Mouse (Mus musculus): ENCODE data around the gene Cald1.

Cald1 gene

GRCm38 (mm10) chr6:34721740-34722139, 123.4 kb downstream of the Cald1 start:
- DNase-seq = no peak

- DNase-seq = no peak
Measured at GRCm38 (mm10) chr6:34722660-34723059, 124.4 kb downstream of the Cald1 start.

DNA sequence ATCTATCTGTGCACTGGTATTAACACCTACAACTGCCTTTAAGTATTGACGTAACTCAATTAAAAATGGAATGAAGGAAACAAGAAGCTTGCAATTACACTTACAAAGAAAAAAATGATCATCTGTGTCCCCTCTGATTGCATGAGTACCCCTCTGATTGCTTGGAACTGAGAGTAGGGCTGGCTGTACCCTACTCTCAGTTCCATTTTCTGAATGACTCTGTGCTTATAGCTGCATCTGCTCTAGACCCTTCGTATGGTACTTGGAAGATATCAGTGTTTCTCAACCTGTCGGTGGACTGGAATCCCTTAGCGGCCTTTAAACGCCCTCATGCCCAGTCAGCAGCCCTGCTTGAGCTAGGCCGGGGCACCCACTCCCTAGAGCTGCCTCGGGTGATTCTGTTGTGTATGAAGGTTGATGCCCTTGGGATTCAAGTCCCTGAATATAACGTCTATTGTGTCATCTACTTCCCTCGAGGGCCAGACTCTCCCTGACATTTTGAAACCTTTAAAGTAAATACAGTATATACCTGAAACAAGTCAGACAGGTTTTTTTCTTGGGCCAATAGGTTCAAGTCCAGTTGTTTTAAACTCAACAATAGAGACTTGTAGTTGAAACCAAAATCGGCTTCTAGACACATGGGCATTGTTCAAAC, 125.1 kb downstream of the Cald1 start:
- DNase-seq = no peak

- no peak for DNase-seq
Measured at GRCm38 (mm10) chr6:34725660-34726059, 127.4 kb downstream of the Cald1 start.

DNA sequence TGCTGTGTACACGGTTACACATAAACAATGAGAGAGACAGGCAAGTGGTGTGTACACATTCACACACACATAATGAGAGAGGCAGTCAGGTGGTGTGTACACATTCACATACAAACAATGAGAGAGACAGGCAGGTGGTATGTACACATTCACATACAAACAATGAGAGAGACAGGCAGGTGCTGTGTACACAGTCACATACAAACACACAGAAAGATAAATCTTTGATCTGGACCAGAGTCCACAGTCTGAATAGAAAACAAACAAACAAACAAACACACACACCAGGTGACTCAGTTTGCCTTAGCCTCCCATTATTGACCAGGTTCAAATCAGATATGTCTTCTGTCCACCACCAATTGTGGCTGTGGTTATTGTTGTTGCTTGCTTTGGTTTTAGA, 127.8 kb downstream of the Cald1 start:
- DNase-seq = no peak

- DNase-seq = no peak
Measured at GRCm38 (mm10) chr6:34727316-34727983, 129.2 kb downstream of the Cald1 start.

DNA sequence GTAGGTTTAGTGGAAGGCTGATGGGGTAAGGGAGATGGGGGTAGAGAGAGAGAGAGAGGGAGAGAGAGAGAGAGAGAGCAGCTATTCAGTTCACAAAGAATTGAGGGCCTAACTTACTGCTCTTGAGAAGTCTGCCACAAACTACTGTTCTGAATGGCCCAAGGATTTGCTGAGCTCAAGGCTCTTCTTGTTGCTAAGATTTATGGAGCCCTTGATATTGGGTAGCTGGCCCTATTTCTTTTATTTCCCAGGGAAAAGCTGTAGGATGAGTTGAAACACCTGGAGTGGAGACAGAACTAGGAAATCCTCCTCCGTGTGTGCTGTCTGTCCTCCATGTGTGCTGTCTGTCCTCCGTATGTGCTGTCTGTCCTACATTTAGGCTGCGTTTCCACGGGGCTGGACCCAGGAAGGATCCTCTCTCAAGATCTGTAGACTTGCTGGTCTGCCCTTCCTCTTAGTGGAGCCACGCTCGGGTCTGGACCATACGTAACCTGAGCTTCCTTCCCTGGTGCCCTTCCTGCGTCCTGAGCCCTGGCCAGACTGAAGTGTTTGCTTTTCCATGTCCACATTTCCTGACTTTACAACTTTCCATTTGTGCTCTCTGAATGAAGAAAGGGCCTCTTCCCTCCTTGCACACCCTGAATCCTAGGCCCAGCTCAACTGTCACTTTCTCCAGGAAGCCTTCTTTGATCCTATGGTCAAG, 131.3 kb downstream of the Cald1 start:
- no peak for DNase-seq

- no peak for DNase-seq
Measured at GRCm38 (mm10) chr6:34731007-34731406, 132.7 kb downstream of the Cald1 start.

DNA sequence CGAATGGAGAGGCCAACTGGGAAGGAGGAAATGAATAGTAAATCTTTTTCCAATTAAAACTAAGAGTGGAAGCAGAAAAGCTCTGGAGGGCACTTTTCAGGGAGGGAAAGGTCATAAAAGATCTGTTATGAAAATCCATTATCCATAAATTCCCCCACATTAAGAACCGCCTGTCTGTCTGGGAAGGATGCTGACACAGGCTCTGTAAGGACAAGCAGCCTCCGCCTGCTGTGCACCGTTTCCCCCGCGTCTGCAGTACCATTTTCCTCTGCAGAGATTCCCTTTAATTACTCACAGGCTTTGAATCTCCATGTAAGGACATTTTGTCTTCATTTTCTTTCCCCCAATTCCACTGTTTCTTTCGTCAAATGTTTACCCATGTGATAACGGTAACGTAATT, 133.2 kb downstream of the Cald1 start:
- no peak for DNase-seq

DNA sequence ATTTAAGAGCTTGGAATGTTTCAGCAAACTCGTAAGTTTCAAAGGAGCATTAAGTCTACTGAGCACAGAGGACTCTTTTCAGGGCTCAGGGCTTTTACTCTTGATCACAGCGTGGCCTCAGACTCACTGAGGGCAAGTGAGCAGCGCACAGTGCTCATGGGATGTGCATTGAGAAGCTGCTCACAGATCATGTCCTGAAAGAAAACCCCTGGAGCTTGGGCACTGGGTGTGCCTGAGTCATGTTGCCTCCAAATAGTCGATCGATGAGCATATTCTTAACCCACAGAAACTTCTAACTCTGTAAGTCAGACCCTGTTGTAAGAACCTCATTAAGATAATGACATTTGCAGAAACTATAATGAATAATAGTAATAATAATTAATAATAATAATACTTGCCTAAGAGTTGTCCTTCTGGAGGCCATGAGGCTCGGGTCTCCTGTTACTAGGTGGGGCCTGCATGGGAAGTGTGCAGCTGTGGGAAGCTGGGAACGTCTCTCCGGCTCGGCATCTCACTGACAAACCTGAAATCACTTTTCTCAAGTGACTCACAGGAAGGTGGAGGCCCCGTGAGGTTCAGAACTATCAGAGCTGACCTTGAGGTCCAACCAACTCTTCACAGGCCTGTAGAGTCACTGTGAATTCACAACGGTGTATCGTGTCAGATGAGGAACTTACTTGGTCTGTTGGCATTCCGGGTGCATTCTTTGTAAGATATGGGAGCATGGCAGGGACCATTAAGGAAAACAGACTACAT, 136.8 kb downstream of the Cald1 start:
- no peak for DNase-seq

DNA sequence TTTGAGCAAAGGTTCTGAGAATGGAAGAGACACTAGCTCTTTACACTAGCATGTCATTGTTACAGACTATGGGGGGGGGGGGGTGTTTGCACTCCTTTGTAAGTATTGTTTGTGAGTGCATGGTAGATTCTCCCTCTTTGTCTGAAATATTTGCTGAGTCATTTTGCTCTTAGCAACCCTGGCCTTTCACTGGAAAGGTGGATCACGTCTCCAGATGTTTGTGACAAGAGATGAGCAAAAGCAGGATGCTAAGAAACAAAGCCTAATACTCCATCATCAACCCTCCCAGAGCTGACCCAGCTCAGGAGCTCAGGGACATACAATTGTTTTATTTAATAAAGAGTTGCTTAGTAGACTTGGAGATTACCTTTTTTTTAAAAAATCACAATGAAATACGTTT, 138.6 kb downstream of the Cald1 start:
- DNase-seq = no peak

DNA sequence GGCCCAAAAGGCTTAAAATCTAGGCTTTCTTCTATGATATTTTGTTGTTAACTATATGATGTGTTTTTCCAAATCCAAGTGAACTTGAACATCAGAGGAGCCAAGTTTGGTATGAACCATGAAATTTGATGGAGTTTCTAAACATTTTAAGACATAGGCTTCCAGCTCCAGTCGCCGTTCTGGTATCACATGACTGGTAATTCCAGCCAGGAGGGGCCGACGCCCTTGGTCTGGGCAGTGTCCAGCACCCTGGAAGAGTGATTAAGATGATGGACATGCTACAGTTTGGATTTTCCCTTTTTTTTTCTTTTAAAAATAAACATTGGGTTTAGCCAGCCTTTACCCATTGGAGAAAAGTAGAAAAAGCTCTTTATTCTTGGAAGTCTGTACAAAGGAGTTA, 145.6 kb downstream of the Cald1 start:
- no peak for DNase-seq

GRCm38 (mm10) chr6:34747846-34748245, 149.5 kb downstream of the Cald1 start:
- DNase-seq = no peak

DNA sequence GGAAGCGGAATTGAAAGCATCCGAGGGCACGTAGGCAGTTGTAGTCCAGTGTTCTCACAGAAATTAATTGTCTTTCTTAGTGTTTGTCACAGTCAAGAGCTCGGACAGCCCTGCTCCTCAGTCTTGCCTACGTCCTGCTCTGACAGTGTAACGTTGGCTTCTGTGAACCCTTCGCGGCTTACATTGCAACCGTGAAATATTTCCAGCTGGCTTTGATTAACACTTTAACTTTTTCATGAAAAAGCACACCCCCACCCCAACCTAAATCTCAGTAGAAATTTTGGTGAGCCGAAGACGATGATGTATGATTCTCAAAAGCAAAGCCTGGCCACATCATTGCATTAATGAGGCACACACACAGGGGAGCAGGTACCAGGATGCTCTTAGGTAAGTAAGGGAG, 150.3 kb downstream of the Cald1 start:
- no peak for DNase-seq

DNA sequence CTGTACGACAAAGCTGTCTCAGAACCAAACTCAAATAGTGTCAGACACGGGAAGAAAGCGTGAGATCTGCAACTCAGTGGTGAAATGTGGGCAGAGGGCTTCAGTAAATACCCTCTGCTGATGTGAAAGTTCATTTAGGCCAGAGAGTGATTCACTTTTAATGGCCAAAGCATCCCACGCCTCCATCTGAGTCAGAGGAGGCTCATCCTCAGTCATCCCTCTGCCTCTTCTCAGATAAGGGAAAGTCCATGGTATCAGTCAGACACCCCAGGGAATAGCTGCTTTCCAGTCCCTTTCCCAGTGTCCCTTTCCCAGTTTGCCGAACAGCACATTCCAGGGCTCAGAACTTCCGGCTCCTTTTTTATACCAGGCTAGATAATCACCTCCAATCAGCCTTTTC, 151.2 kb downstream of the Cald1 start:
- DNase-seq = no peak

GRCm38 (mm10) chr6:34750487-34751120, 152.3 kb downstream of the Cald1 start:
- DNase-seq = no peak

DNA sequence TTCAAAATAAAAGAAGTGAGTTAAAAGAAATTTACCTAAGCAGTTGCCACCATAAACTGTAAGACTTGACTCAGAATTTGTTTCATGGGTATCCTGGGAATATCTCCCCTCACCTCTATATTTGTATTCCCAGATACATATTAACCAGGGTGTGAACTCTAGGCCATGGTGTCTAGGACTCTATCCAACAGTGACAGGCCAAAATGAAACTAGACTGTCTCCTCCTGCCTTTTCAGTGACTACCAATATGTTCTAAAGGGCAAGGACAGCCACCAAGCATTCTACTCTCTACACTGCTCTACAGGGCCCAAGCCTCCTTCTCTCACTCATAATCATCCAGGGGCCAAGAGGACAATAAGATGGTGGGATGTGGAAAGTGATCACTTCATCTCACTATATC, 153.3 kb downstream of the Cald1 start:
- no peak for DNase-seq

DNA sequence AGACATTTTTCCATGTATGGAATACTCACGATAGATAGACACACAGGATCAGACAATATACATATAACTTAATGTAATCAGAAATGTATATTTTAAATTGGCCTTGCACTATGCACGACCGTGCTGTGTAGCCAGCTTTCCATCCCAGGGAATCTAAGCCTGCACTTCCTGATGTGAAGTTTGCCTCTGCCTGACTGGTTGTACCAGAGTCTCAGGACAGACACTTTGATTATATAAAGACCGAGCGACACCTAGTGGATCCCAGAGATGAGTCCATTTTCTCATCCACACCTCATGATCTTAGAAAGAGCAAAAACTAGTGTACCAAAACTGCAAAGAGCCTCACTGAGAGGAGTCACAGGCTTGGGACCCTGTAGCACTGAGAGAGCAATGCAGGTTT, 156.1 kb downstream of the Cald1 start:
- DNase-seq = no peak

- no peak for DNase-seq
Measured at GRCm38 (mm10) chr6:34758340-34758739, 160.0 kb downstream of the Cald1 start.

- no peak for DNase-seq
Measured at GRCm38 (mm10) chr6:34760023-34760422, 161.7 kb downstream of the Cald1 start.

DNA sequence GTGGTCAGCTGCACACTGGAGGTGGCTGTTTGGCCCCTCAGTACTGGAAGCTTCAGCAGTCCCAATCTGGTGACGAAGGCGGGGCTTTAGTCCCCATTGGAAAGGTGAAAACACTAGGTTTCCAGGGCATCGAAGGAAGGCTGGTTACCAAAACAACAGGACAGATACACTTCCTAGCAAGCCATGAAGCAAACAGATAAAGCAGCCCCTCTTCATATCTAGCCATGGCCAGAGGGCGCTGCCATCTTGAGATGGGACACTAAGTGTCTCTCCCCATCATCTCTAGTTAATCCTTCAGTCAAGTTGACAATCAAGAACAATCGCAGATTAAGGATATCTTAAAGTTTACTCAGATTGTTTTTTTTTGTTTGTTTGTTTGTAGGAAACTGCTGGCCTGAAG, 167.4 kb downstream of the Cald1 start:
- no peak for DNase-seq

- no peak for DNase-seq
Measured at GRCm38 (mm10) chr6:34769984-34770383, 171.7 kb downstream of the Cald1 start.

DNA sequence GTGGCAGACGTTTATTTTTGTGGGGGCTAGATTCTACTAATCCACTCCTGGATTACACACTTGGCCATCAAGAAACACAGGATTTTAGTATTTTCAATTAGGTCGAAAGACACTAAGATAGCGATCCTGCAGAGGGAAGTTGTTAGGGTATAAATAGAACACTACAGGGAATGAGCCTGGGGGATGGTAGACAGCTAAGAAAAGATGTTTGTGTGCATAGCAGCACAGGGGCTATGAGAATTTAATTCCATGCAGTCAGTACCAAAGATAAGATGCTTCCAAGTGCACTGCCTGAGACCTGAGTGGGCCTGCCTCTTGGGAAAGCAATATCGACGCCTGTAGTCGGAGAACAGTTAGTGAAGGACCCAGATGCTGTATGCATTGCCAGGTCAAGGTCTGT, 172.2 kb downstream of the Cald1 start:
- no peak for DNase-seq
